Mouse (Mus musculus) MEL (cell line): Measurements from ENCODE around the gene Tmem201.
A peak's percentile ranks its signal among the peaks of the same experiment; 100 is the strongest.

Experiments
- CHD1 ChIP-seq: IDR thresholded peaks from 2 replicates; pipeline ENCODE4 v1.6.1; 2012; ENCODE audit warnings: low read depth, mild to moderate bottlenecking, inconsistent platforms, low read length, improper control_type of control experiment
- CTCF ChIP-seq, 3 experiments: IDR thresholded peaks in 2 of 3; conservative IDR thresholded peaks in 1 of 3; 2 replicates each; pipeline ENCODE4 v1.5.1; 2011 to 2012; ENCODE audit warnings: low read length in 3 of 3, low read depth in 2 of 3, mild to moderate bottlenecking in 2 of 3, improper control_type of control experiment in 1 of 3, inconsistent platforms in 1 of 3, mixed read lengths in 1 of 3, moderate library complexity in 1 of 3; ENCODE audit not compliant: control insufficient read depth in 1 of 3, insufficient read depth in 1 of 3, poor library complexity in 1 of 3, severe bottlenecking in 1 of 3
- EP300 ChIP-seq, 2 experiments: IDR thresholded peaks; 2 replicates each; pipeline ENCODE4 v1.6.1; 2011; ENCODE audit warnings: improper control_type of control experiment in 2 of 2, low read length in 2 of 2, low read depth in 1 of 2, mild to moderate bottlenecking in 1 of 2
- HCFC1 ChIP-seq: IDR thresholded peaks from 2 replicates; pipeline ENCODE4 v1.6.1; 2012; ENCODE audit warnings: low read depth, mild to moderate bottlenecking, inconsistent platforms, low read length, improper control_type of control experiment, moderate library complexity
- MAFK ChIP-seq: IDR thresholded peaks from 2 replicates; pipeline ENCODE4 v1.6.1; 2011; ENCODE audit warnings: low read depth, mild to moderate bottlenecking, low read length, improper control_type of control experiment, borderline replicate concordance
- MAX ChIP-seq: IDR thresholded peaks from 2 replicates; pipeline ENCODE4 v1.6.1; 2011; ENCODE audit warnings: low read length, improper control_type of control experiment
- MEF2A ChIP-seq: IDR thresholded peaks from 2 replicates; pipeline ENCODE4 v1.6.1; 2014; ENCODE audit warnings: low read depth, mild to moderate bottlenecking, inconsistent platforms, low read length, improper control_type of control experiment; ENCODE audit not compliant: poor library complexity, insufficient replicate concordance, severe bottlenecking; ENCODE audit errors: extremely low read depth
- POLR2A ChIP-seq, 2 experiments: IDR thresholded peaks; 2 replicates each; pipeline ENCODE4 v1.6.1; 2011 to 2012; ENCODE audit warnings: low read length in 2 of 2, mild to moderate bottlenecking in 2 of 2, control low read depth in 1 of 2, improper control_type of control experiment in 1 of 2, low read depth in 1 of 2, moderate library complexity in 1 of 2; ENCODE audit not compliant: control insufficient read depth in 1 of 2, insufficient read depth in 1 of 2, poor library complexity in 1 of 2
- POLR2AphosphoS2 ChIP-seq: IDR thresholded peaks from 2 replicates; pipeline ENCODE4 v1.6.1; 2011; ENCODE audit warnings: low read length, improper control_type of control experiment
- SIN3A ChIP-seq: IDR thresholded peaks from 2 replicates; pipeline ENCODE4 v1.6.1; 2012; ENCODE audit warnings: low read length, improper control_type of control experiment, inconsistent platforms

DNA sequence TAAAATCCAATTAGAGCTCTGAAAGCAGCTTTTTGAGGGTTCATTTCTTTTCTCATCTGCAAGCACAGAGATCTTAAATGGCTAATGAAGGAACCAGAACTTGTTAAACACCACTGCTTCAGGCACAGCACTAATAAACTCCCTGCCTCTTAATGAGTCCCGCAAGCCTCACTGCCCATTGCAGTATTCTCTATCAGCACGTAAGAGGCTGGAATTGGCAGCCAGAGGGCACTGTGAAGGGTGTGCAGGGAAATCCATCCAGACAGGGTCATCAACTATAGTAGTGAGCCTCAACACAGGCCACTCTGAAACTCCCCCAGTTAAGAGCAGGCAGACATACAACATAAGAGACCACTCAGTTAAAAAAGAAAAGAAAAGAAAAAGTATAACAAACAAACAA, 34.5 kb upstream of the Tmem201 start:
- TF ChIP-seq CTCF (IDR thresholded peaks at IDR 0.05 in 2 of 3, conservative IDR thresholded peaks at IDR 0.05 in 1 of 3; ENCODE audit: control insufficient read depth in 1 of 3, insufficient read depth in 1 of 3, low read depth in 2 of 3, low read length in 3 of 3, poor library complexity in 1 of 3, severe bottlenecking in 1 of 3) = peak; percentile 15 to 54 (median 53); a peak in 3 of 6 replicates
- TF ChIP-seq POLR2AphosphoS2 = no peak
- TF ChIP-seq EP300 (IDR thresholded peaks at IDR 0.05; ENCODE audit: low read depth in 1 of 2, low read length in 2 of 2) = 0 out of 4 replicates have a peak, but pooled peaks of 1 of the 2 experiments have one; percentile 6
- TF ChIP-seq SIN3A = peak; percentile 62; the same call in 1 of the 2 replicates
- TF ChIP-seq POLR2A (IDR thresholded peaks at IDR 0.05; ENCODE audit: control insufficient read depth in 1 of 2, insufficient read depth in 1 of 2, low read depth in 1 of 2, low read length in 2 of 2, poor library complexity in 1 of 2) = no peak
- no peak for TF ChIP-seq MAFK
- 0 out of 2 replicates have a peak, but pooled peaks have one; percentile 36 for TF ChIP-seq HCFC1
- 0 out of 2 replicates have a peak, but pooled peaks have one; percentile 52 for TF ChIP-seq CHD1
- TF ChIP-seq MAX = 0 out of 2 replicates have a peak, but pooled peaks have one; percentile 23
- TF ChIP-seq MEF2A = no peak
